Mouse (Mus musculus) gastrocnemius, adult 2 months (tissue): Measurements from ENCODE around the gene G530012D18Rik. TPM values are rescaled to one million over a fixed set of nuclear protein-coding genes. Genes with fewer than 3 reads are reported as not detected.
"Not testable (repeated sequence)": the region's sequence is repeated elsewhere in the genome, so short reads cannot be mapped to it uniquely, and the experiment has no call there.

Experiments
- DNase-seq: peaks from one replicate; pipeline ENCODE4 v3.0.0; 2022
- H3K27ac ChIP-seq: fragments of 200-600 bp; 2 replicates; pipeline ENCODE4 v1.8.1; 2022; ENCODE audit warnings: mild to moderate bottlenecking
- H3K4me3 ChIP-seq: fragments of 200-600 bp; 2 replicates; pipeline ENCODE4 v1.8.1; 2022; ENCODE audit warnings: mild to moderate bottlenecking, moderate library complexity
- CTCF ChIP-seq: fragments of 200-600 bp; IDR thresholded peaks from 2 replicates; pipeline ENCODE4 v1.8.1; 2022; ENCODE audit warnings: antibody characterized with exemption, mild to moderate bottlenecking, moderate library complexity
- intact Hi-C: fragments of 180-260 bp; cut with DNase I; formaldehyde crosslinking; loops from one replicate; pipeline ENCODE4 v1.15.1; 2025
- long read RNA-seq, 2 experiments: library from polyadenylated mRNA; stranded (forward); transcript quantifications; one replicate each; pipeline ENCODE4 v2.0.0; 2021
- total RNA-seq, 2 experiments: library from RNA; stranded (reverse); gene quantifications; 2 replicates each; pipeline ENCODE4 v1.2.3; 2021

G530012D18Rik gene
- total RNA-seq: not detected
- long read RNA-seq, experiment 1: 0 reads
- long read RNA-seq, experiment 2: 0 reads

DNA sequence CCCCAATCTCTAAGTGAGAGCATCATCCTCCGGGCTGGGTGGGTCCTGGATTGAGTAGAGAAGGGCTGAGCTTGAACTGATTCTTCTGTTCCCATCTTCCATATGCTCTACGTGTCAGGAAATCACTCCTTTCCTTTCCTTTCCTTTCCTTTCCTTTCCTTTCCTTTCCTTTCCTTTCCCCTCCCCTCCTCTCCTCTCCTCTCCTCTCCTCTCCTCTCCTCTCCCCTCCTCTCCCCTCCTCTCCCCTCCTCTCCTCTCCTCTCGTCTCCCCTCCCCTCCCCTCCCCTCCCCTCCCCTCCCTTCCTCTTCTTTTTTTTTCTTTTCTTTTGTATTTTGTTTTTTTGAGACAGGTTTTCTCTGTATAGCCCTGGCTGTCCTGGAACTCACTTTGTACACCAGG lies at the start of gene G530012D18Rik:
Gene G530012D18Rik (plus strand): TSS at position 301 of the 400 bp plus-strand sequence.
- H3K4me3 ChIP-seq, H3K27ac ChIP-seq, DNase-seq, intact Hi-C loops: not testable (repeated sequence)

DNA sequence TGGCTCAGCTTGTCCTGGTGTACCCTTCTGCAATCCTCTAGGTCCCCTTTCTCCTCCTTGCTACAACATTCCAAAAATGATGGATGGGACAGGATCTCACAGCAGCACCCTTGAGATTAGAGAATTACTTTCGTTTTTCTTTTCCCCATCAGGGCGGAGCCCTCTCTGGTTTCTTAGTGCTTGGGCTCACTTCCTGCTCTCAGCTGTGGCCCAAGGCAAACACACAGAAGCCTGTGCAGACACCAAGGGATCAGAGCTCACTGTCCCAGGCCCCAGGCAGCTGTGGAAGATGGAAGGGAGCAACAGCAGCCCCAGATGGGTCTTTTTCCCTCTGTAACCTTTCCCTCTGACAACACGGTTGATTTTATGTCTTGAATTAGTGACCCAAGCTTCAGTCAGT lies 49.1 kb upstream of the G530012D18Rik start:
- H3K4me3 ChIP-seq, DNase-seq, H3K27ac ChIP-seq, intact Hi-C loops: not testable (repeated sequence)

DNA sequence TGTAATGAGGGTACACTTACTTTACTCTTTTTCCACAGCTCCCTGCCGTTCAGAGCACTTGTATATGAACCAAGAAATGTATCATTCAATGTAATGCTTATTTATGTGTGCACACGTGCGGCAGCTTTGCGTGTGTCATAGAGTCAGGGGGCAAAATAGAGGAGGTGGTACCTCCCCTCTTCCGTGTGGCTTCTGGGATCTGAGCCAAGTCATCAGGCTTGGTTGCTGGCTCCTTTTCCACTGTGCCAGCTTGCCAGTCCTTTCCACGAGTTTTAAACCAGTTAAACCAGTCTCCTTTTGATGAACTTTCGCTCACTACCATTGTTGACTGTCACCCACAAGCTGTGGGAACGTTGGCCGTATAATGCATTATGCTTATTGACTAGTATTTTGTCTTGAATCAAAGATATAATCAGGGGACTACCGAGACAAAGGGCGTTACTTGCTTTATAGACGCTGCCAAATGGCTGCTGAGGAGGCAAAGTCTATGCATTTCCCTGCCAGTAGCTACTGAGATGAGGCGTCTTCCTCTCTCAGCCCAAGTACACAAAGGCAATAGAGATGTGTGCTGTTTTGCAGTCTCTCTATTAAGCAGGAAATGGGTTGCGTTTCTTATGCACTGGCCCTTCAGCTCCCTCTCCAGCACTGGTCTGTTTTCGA lies 46.9 kb upstream of the G530012D18Rik start:
- intact Hi-C loops, H3K27ac ChIP-seq, H3K4me3 ChIP-seq, DNase-seq: not testable (repeated sequence)

- intact Hi-C loops, H3K4me3 ChIP-seq, H3K27ac ChIP-seq, DNase-seq: not testable (repeated sequence)
These were observed 31.7 kb upstream of the G530012D18Rik start for GRCm38 (mm10) chr1:85543818-85544217.

DNA sequence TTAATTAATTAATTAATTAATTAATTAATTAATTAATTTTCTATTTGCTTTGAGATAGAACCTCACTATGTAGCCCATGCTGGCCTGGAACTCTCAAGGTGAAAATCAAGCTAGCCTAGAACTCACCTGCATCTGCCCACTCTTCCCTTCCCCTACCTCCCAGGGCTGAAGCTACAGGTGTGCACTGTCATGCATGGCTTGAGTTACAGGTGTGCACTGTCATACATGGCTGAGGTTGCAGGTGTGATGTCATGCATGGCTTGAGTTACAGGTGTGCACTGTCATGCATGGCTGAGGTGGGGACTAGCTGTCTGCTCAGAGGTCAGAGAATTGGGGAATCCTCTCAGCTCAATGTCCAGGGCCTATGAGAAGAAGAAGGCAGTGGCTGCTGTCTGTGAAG lies 29.0 kb upstream of the G530012D18Rik start:
- DNase-seq, intact Hi-C loops, H3K4me3 ChIP-seq, H3K27ac ChIP-seq: not testable (repeated sequence)

GRCm38 (mm10) chr1:85555261-85555660 lies 20.2 kb upstream of the G530012D18Rik start:
- intact Hi-C loops, H3K4me3 ChIP-seq, H3K27ac ChIP-seq: not testable (repeated sequence)
- DNase-seq: peak; percentile 14

DNA sequence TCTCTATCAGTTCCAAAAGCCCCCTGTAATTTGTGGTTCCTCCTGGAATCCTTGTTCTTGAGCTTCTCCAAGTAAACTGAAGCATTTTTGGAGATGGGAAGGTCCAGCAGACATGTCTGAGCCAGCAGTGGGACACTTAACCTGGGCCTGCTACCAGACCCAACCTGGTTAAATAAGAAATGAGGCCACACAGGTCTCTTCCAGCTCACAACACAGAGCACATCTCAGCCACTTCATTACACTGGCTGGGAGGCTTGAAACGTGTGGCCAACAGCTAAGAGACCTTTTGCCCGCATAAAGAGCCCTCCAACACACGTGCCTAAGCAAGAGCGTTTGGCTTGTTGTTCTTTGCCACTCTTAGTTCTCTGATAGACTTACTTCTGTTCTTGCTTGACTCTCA lies 1.9 kb upstream of the G530012D18Rik start:
- DNase-seq, H3K4me3 ChIP-seq, H3K27ac ChIP-seq, intact Hi-C loops: not testable (repeated sequence)

- DNase-seq, intact Hi-C loops, H3K27ac ChIP-seq, H3K4me3 ChIP-seq: not testable (repeated sequence)
These were observed 3.0 kb downstream of the G530012D18Rik start for GRCm38 (mm10) chr1:85578372-85579010.

GRCm38 (mm10) chr1:85579199-85580147 lies 4.0 kb downstream of the G530012D18Rik start:
- not testable (repeated sequence) for H3K4me3 ChIP-seq, DNase-seq, H3K27ac ChIP-seq
- intact Hi-C loops: loop anchor here (2.0 kb wide), 1 partner anchor 157 kb away; no protein-coding TSS in a partner anchor

DNA sequence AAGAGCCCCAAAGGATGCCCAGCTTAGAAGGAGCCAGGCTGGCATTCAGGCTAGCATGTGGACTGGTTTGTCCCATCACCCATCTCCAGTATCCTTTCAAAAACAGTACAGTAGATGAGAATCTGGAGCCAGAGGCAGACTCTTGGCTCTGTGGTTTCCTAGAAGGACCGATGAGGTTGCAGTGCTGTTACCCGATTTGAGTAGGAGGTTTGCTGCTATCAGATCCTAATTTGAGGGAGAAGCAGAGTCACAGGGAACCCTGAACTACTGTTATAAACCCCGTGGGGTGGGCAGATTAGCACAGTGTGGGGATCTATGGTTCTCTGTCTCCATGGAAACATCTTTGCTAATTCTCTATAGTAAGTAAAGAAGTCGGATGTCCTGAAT lies 4.7 kb downstream of the G530012D18Rik start:
- not testable (repeated sequence) for DNase-seq, H3K27ac ChIP-seq, H3K4me3 ChIP-seq
- intact Hi-C loops: loop anchor here (2.0 kb wide), 1 partner anchor 157 kb away; no protein-coding TSS in a partner anchor

DNA sequence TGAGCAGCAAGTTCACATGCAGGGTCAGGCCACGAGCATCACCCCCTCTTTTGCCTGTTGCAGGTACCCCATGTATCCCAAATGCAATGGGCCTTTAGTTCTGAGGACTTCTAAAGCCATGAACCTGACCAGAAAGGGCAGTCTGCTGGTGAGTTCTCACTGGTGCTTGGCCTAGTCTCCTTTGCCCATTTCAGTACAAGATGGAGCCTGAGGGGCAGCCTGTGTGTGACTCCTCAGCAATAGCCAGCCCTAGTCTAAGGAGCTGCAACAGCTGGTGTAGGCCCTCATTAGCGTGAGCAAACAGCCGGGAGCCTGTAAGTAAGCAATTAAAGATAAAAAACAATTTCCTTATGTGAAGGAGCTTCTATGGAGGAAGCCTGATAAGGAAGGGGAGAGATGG lies 5.1 kb downstream of the G530012D18Rik start:
- not testable (repeated sequence) for H3K4me3 ChIP-seq, DNase-seq, H3K27ac ChIP-seq
- intact Hi-C loops: loop anchor here (2.0 kb wide), 1 partner anchor 156 kb away; no protein-coding TSS in a partner anchor

- not testable (repeated sequence) for DNase-seq, H3K4me3 ChIP-seq, H3K27ac ChIP-seq
- TF ChIP-seq CTCF: peak; percentile 34
- intact Hi-C loops: loop anchor here (2.0 kb wide), 1 partner anchor 155 kb away; no protein-coding TSS in a partner anchor
These were observed 6.0 kb downstream of the G530012D18Rik start for GRCm38 (mm10) chr1:85581518-85581917.

DNA sequence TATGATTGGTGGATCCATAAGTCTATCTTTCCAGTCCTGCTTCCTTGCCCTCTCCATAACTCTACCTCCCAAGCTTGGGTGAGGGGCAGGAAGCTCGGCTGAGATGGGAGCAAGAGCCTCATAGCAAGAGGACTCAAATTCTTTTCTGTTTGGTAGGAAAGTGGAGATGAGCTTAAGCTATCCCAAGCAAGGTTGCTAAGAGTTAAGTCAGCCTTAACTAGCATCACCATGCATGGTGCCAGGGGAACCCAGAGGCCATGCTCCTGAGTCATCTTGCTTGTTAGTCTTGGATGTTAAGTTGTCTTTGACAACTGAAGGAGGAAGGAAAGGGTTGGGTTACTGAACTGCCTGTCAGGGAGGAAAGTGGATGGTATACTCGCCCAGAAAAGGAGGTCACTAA lies 13.2 kb downstream of the G530012D18Rik start:
- intact Hi-C loops, H3K27ac ChIP-seq, H3K4me3 ChIP-seq, DNase-seq: not testable (repeated sequence)

DNA sequence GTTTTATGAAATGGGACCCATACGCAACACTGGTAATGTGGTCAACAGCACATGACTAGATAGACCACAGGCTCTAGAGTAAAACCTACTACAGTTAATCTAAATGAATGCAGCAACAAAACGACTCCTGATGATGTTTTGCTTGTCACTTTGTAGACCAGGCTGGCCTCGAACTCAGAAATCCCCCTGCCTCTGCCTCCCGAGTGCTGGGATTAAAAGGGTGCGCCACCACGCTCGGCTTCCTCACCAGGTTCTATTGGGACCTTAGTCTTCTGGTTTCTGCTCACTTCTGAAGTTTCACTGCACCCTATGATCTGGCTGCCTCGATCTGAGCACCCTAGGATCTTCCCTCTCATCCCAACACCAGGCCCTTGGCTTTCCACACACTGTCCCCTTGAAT lies 17.1 kb downstream of the G530012D18Rik start:
- intact Hi-C loops, H3K27ac ChIP-seq, DNase-seq, H3K4me3 ChIP-seq: not testable (repeated sequence)

DNA sequence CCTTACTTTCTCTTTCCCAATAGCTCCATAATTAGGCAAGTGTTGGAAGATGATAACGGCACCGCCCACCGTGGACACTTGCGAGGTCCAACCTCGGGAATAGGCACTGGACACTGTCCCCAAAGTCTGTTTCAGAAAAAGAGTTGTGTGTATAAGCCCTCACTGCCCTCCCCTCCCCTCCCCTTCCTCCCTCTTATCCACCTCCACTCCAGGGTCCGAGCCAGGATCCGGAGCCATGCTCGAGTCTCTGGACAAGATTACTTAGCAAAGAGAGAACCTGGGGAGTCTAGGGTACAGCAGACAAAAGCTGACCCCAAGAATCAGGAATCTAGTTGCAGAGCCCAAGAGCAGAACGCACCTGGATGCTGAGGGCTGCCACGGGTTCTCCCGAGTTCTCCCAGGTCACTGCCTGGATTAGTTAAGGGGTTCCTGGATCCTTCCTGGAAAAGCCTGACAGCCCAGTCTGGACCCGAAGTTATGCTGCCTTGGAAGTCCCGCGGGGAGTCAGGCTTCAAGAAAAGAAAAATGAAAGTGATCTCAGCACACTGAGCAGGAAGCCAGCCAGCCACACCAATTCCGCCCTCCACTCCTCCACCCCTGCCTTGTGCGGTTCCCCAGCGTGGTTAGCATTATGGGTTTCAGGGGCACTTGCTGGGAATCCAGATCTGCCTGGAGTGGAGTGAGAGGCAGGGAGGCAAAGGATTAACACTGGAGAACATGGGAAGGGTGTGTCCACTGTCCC lies 23.0 kb downstream of the G530012D18Rik start, which contains the start of gene Sp110:
Gene Sp110 (minus strand): TSS at position 547 of the 742 bp plus-strand sequence.
- H3K27ac ChIP-seq, intact Hi-C loops: not testable (repeated sequence)
- H3K4me3 ChIP-seq: peak within 1 kb of the TSS; percentile 36
- peak; percentile 30 for DNase-seq

- DNase-seq, intact Hi-C loops: not testable (repeated sequence)
- peak within 1 kb of the TSS; percentile 22 for H3K4me3 ChIP-seq
These were observed 24.6 kb downstream of the G530012D18Rik start, which contains the start of gene Sp140 for GRCm38 (mm10) chr1:85600078-85600477. TSS of gene Sp140 (plus strand) at chr1:85600378.

DNA sequence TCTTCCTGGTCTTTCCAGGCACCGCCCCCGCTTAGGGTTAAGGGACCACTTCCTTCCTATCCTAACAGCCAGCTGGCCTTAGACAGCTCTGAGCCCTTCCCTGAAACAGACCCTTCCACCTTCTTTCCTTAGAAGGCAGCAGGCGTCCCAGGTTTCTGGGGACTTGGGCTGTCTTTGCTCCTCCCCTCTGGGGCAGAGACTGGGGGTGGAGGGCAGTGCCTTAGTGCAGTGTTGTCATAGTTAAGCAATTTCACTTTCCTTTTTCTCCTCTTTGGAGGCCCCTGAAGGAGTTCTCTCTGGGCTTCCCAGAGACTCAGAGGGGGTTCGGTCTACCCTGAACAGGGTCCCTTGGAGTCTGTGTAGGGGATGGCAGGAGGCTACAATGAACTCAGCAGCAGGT lies 25.3 kb downstream of the G530012D18Rik start:
- H3K27ac ChIP-seq, intact Hi-C loops: not testable (repeated sequence)
- peak overlapping the region; percentile 22 for H3K4me3 ChIP-seq
- peak; percentile 15 for DNase-seq

More at GRCm38 (mm10) chr1:85600078-85600477, 24.6 kb downstream of the G530012D18Rik start, which contains the start of gene Sp140:
- H3K27ac ChIP-seq: not testable (repeated sequence)
